Mouse (Mus musculus): Measurements from ENCODE around the gene Plrg1.

Gene Plrg1

DNA sequence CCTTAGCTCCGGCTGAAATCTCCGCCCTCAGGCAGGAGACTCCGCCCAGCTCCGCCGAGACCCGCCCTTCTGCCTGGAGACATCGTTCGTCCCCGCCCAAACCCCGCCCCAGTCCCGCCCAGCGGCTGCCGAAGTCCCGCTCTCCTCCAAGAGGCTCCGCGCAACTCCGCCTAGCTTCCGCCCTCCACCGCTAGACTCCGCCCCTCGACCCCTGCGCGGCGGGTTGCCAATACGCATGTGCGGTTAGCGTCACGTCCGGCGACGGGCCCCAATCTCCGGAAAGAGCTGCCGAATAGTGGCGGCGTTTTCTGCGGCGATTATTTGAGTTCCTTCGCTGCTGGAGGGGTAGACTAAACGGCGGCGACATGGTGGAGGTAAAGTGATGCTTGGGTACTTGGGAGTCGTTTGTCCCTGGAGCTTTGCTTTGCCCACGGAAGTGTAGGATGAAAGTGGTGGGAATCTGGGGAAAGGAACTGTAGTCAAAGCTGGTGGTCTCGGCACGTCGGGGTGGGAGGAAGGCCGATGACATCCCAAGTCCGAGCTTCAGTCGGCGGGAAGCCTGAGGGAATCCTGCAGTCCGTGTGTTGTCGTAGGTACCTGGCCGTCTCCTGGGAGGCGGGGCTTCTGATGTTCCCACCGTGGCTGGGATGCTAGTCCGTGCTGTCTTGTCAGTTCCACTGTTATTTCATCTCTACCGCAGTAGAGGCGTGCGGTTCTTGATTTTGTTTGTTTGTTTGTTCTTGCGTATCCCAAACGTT is at the start of gene Plrg1:
Gene Plrg1, plus strand, starts transcription at position 242 of the 758 bp plus-strand sequence.
- DNase-seq (ENCODE audit: low spot score in 2 of 2), result peak; percentile 97 to 98

- DNase-seq (ENCODE audit: low spot score in 2 of 2), result no peak
These were observed 47.8 kb upstream of the Plrg1 start, which contains the start of gene Fgg for GRCm38 (mm10) chr3:83007557-83007956. Fgg (plus strand) TSS chr3:83007724.

GRCm38 (mm10) chr3:83010291-83010690 is 45.0 kb upstream of the Plrg1 start:
- DNase-seq (ENCODE audit: low spot score in 2 of 2), result no peak

GRCm38 (mm10) chr3:83011136-83011535 is 44.2 kb upstream of the Plrg1 start:
- DNase-seq (ENCODE audit: low spot score in 2 of 2), result no peak

GRCm38 (mm10) chr3:83011565-83011964 is 43.8 kb upstream of the Plrg1 start:
- no peak for DNase-seq (ENCODE audit: low spot score in 2 of 2)

DNA sequence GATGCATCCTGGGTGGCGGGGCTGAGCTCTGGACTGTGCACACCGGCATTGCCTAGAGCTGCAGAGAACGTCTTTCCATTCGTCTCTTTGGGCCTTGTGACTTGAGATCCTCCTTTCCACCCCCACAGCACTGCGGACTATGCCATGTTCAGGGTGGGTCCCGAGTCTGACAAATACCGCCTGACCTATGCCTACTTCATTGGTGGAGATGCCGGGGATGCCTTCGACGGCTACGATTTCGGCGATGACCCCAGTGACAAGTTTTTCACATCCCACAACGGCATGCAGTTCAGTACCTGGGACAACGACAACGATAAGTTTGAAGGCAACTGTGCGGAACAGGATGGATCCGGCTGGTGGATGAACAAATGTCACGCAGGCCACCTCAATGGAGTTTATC is 42.7 kb upstream of the Plrg1 start:
- no peak for DNase-seq (ENCODE audit: low spot score in 2 of 2)

DNA sequence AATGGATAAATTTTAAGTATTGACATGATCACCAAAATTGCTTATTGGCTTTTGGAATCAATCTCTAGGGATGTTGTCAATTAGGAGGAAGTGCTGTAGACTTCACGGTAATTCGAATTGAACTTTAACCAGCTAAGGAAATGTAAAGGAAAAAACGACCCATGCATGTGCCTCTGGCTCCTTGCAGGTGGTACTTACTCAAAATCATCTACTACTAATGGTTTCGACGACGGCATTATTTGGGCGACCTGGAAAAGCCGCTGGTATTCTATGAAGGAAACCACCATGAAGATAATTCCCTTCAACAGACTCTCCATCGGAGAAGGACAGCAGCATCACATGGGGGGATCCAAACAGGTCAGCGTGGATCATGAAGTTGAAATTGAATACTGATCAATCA is 41.4 kb upstream of the Plrg1 start:
- DNase-seq (ENCODE audit: low spot score in 2 of 2), result no peak

GRCm38 (mm10) chr3:83016236-83016635 is 39.1 kb upstream of the Plrg1 start:
- DNase-seq (ENCODE audit: low spot score in 2 of 2), result no peak

DNA sequence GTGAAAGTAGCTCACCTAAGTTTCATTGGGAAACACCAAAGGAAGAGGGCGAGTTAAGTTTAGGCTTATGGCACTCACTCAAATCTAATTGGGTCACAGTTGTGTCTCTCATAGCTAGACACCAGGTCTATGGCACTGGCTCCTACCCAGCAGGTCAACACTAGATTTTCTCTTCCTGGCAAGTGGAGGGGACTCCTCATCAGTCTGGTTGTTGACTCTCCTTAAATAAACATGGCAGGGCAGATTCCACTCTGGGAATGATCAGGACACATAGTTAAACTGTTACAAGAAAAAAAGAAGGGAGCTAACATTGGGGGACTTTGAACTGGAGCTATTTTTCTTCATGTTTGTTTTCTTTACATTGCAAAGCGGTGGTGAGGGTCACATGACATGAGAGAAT is 34.9 kb upstream of the Plrg1 start:
- no peak for DNase-seq (ENCODE audit: low spot score in 2 of 2)

DNA sequence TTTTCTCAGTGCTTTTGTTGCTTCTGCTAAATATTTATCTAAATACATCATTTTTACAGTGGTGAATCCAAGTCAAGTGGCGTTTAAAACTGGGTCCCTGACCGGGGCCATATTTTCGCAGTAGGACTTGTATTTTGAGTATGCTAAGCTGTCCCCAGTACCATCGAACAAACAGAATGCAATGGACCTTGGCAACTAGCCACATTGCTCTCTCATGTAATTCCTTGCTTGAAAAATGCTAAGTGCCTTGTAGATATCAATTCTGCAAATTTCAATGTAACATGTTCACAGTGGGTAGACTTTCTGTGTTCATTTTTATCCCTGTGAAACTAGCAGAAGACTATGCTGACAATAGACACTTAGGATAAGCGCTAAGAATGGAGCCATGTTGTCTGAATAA is 34.1 kb upstream of the Plrg1 start:
- DNase-seq (ENCODE audit: low spot score in 2 of 2), result no peak

DNA sequence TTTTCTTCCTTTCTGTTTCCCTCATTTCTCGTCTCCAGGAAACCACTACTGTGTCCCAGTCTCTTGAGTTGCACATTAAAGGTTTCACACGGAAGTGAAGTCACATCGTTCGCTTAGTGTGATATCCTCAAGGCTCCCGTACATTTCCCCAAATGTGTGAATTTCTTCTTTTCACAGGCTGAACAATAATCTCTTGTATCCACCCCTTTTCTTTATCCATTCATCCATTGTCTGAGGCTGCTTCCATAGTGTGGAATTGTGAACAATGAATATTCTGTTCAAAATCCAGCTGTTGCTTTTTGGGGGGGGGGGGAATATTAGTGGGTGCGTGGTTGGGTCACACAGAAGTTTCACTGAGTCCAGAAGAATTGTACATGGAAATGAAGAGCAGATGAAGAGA is 30.3 kb upstream of the Plrg1 start:
- no peak for DNase-seq (ENCODE audit: low spot score in 2 of 2)

DNA sequence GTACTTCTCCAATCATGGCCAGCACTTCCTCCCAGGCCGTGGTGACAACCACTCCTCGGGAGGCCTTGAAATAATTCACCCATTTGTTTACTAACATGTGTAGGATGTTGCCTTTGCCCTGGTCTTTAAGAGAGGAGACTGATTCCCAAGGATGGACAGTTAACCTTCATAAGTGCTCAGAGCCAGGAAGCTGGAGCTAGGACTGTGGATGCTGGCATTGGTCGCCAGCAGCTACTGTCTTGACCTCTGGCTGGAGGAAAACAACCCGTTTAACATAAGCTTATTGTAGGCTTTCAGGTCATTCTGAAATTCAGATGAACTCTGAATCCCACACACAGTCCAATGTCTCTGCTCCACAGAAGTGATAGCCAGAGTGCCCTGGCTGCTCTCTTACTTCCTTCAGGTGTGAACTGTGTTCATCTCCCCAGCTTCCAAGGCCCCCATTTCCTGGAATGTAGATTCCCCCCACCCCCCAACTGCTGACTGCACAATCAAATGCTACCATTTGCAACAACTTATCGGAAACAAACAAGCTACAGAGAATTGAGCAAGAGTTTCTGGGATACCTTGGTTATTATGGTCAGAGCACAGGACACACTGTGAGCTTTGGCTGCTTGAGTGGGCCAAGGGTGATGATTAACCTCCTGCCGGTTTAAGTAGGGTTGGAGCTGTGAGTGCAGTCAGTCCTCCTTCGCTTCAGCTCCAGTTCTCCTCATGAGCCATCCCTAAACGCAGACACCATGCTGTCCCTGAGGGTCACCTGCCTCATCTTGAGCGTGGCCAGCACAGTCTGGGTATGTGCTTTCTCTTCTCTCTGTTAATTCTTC is 29.6 kb upstream of the Plrg1 start, which contains the start of gene Fga:
Gene Fga, plus strand, starts transcription at position 602 of the 827 bp plus-strand sequence.
- DNase-seq (ENCODE audit: low spot score in 2 of 2), result no peak

DNA sequence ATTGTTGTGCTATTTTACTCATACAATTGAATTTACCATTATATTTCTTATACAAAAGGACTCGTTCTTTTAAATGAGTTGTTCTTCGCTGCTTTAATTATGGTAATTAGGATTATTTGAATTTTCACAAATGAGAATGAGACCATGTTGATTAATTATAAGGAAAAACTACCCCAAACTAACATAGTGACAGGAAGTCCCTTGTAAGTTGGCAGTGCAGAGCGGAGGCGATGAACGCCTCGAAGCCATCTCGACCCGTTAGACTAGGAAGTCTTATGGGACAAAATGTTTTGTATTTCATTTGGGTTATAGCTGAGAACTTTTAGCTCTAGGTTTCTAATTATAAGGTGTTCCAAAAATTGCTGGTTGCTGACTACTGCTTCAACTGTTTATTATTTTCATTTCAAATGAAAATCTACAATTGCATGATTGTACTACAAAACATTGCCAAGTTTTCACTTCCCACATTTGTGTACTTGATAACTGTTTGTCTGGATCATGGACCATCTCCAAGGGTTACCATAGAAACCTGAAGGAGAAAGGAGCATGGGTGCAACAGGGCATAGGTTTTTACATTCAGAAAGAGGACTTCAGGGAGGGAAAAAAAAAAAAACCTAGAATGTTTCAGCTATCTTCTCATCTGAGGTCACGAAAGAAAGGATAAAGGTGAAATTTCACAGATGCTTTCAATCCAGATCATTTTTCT is 27.6 kb upstream of the Plrg1 start:
- DNase-seq (ENCODE audit: low spot score in 2 of 2), result no peak

DNA sequence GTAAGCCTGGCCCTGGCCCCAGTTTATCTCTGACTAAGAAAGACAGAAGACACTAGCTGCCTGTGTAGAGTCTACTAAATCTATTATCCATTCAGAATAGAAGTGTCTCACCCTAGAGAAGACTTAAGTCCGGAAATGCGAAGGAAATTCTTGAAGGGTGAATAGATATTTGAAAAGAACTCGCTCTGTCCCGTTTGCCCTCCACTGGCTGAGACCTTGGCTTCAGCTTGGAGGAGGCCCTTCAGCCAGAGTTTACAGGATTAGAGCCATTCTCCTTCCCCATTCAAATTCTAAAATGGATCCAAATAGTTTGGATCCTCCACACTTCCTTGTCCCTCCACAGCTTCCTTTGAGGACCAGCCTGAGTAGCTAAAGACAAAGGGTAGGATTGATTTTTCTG is 25.0 kb upstream of the Plrg1 start:
- no peak for DNase-seq (ENCODE audit: low spot score in 2 of 2)

GRCm38 (mm10) chr3:83032746-83033308 is 22.5 kb upstream of the Plrg1 start:
- no peak for DNase-seq (ENCODE audit: low spot score in 2 of 2)

DNA sequence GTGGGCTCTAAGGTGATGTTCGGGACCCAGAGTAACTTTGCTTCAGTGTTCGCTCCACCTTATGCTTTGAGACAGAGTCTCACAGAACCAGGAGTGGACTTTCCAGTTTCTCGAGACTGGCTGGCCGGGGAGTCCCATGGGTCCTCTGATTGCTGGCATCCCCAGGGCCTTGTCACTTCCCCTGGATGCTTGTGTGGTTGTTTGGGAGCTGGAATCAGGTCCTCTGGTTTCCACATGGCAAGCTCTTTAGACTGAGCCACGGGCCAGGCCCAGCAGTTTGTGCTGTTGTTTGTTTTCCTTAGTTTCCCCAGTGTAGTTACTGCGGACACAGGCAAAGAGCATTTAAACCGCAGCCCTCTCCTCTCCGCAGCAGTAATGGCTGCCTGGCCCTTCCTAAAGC is 21.5 kb upstream of the Plrg1 start:
- no peak for DNase-seq (ENCODE audit: low spot score in 2 of 2)

- no peak for DNase-seq (ENCODE audit: low spot score in 2 of 2)
These were observed 16.5 kb upstream of the Plrg1 start for GRCm38 (mm10) chr3:83038865-83039264.

DNA sequence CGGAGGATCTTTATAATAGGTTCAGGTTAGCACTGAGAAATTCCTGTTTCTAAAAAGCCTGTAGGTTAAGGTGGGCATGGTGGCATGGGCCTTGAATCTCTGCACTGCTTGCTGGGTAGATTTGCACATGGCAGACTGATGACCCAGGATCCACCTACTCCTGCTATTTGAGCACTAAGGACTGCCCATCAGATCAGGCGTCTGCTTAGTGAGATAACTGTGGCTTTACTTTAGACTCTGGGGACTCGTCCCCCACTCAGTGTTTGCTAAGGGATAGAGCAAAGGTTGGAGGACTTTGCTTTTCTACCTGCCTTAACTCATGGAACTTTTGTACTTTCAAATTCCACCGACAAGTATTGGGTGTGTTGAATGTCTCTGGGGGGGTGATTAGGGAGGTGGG is 15.7 kb upstream of the Plrg1 start:
- DNase-seq (ENCODE audit: low spot score in 2 of 2), result no peak

- DNase-seq (ENCODE audit: low spot score in 2 of 2), result no peak
These were observed 12.9 kb upstream of the Plrg1 start for GRCm38 (mm10) chr3:83042451-83042850.

- no peak for DNase-seq (ENCODE audit: low spot score in 2 of 2)
These were observed 8.7 kb upstream of the Plrg1 start for GRCm38 (mm10) chr3:83046649-83047048.

GRCm38 (mm10) chr3:83049680-83050079 is 5.6 kb upstream of the Plrg1 start, which contains the start of gene Fgb:
Fgb (minus strand) TSS chr3:83049863.
- no peak for DNase-seq (ENCODE audit: low spot score in 2 of 2)

DNA sequence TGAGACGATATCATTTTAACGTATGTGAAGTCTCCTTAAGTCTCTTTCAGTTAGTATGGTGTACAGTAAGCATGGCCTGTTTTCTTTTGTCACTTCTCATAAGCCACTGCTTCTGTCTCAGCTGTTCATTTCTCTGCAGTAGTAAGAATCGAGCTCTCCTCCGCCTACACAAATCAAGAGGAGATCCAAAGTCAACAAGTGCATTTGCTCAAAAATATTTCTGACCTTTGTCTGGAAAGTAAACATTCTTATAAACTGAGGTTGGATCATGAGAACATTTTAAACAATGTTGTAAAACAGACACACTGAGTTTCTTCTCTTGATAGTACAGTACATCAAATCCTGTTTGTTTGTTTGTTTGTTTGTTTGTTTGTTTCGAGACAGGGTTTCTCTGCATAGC is 4.7 kb upstream of the Plrg1 start:
- no peak for DNase-seq (ENCODE audit: low spot score in 2 of 2)

Data from thymus, postnatal 10 days (tissue).